Mouse (Mus musculus): Measurements from ENCODE around the gene Kansl1. TPM values are rescaled to one million over a fixed set of nuclear protein-coding genes. Genes with fewer than 3 reads are reported as not detected.
A peak's percentile ranks its signal among the peaks of the same experiment; 100 is the strongest.

The Kansl1 gene
- polyA plus RNA-seq, 1 experiment from 2014 or later, result 28.2 TPM

GRCm38 (mm10) chr11:104442333-104443136, 26.1 kb downstream of the Kansl1 start:
- under 1% methylated on average over 67 of the region's 82 CpGs for WGBS
- Histone ChIP-seq H3K36me3 (ENCODE audit: control insufficient read depth, insufficient read depth, low read length) (no peaks in the 10 kb centered on the region), H3K9me3 (replicated peaks; ENCODE audit: control insufficient read depth, low read length, poor library complexity, severe bottlenecking) (no peaks in the 10 kb centered on the region), H3K4me1 (ENCODE audit: control insufficient read depth, insufficient read depth, low read length) (peaks cover 22% of the 10 kb centered on the region), H3K4me3 (ENCODE audit: low read depth, low read length) (peak overlapping the region; percentile 84), H3K27me3 (ENCODE audit: control insufficient read depth, insufficient read depth, low read depth, low read length) (no peaks in the 10 kb centered on the region), H3K27ac (ENCODE audit: low read length) (peak overlapping the region; percentile 100), H3K4me2 (ENCODE audit: low read length) (peak overlapping the region; percentile 58), H3K9ac (ENCODE audit: low read depth, low read length) (peak overlapping the region; percentile 96)
- peak; percentile 95 for ATAC-seq

- Histone ChIP-seq H3K9me3 (replicated peaks; ENCODE audit: control insufficient read depth, low read length, poor library complexity, severe bottlenecking) (no peaks in the 10 kb centered on the region), H3K4me2 (ENCODE audit: low read length) (peak overlapping the region; percentile 67), H3K4me1 (ENCODE audit: control insufficient read depth, insufficient read depth, low read length) (peaks cover 22% of the 10 kb centered on the region), H3K9ac (ENCODE audit: low read depth, low read length) (peak overlapping the region; percentile 96), H3K4me3 (ENCODE audit: low read depth, low read length) (peak overlapping the region; percentile 84), H3K36me3 (ENCODE audit: control insufficient read depth, insufficient read depth, low read length) (no peaks in the 10 kb centered on the region), H3K27ac (ENCODE audit: low read length) (peak overlapping the region; percentile 100), H3K27me3 (ENCODE audit: control insufficient read depth, insufficient read depth, low read depth, low read length) (no peaks in the 10 kb centered on the region)
- WGBS, result under 1% methylated on average over 53 of the region's 92 CpGs
- peak; percentile 44 for ATAC-seq
Measured at GRCm38 (mm10) chr11:104441475-104442332, 27.0 kb downstream of the Kansl1 start.

GRCm38 (mm10) chr11:104440521-104441474, 27.9 kb downstream of the Kansl1 start:
- WGBS, result under 1% methylated on average over 20 of the region's 20 CpGs
- H3K9me3 ChIP-seq (replicated peaks; ENCODE audit: control insufficient read depth, low read length, poor library complexity, severe bottlenecking), result no peaks in the 10 kb centered on the region

GRCm38 (mm10) chr11:104439703-104440102, 29.0 kb downstream of the Kansl1 start:
- 47% methylated on average over 2 of the region's 2 CpGs for WGBS
- Histone ChIP-seq H3K9ac (ENCODE audit: low read depth, low read length) (no peak overlapping the region), H3K27me3 (ENCODE audit: control insufficient read depth, insufficient read depth, low read depth, low read length) (no peaks in the 10 kb centered on the region), H3K27ac (ENCODE audit: low read length) (no peak overlapping the region), H3K4me3 (ENCODE audit: low read depth, low read length) (no peak overlapping the region), H3K36me3 (ENCODE audit: control insufficient read depth, insufficient read depth, low read length) (no peaks in the 10 kb centered on the region), H3K4me1 (ENCODE audit: control insufficient read depth, insufficient read depth, low read length) (peaks cover 24% of the 10 kb centered on the region), H3K4me2 (ENCODE audit: low read length) (peak overlapping the region; percentile 51), H3K9me3 (replicated peaks; ENCODE audit: control insufficient read depth, low read length, poor library complexity, severe bottlenecking) (no peaks in the 10 kb centered on the region)
- no peak for ATAC-seq

More at GRCm38 (mm10) chr11:104440521-104441474, 27.9 kb downstream of the Kansl1 start:
- Histone ChIP-seq H3K4me1 (ENCODE audit: control insufficient read depth, insufficient read depth, low read length) (peaks cover 24% of the 10 kb centered on the region), H3K27me3 (ENCODE audit: control insufficient read depth, insufficient read depth, low read depth, low read length) (no peaks in the 10 kb centered on the region), H3K9ac (ENCODE audit: low read depth, low read length) (peak overlapping the region; percentile 96), H3K27ac (ENCODE audit: low read length) (peak overlapping the region; percentile 100), H3K4me3 (ENCODE audit: low read depth, low read length) (peak overlapping the region; percentile 84), H3K36me3 (ENCODE audit: control insufficient read depth, insufficient read depth, low read length) (no peaks in the 10 kb centered on the region), H3K4me2 (ENCODE audit: low read length) (peak overlapping the region; percentile 67)
- no peak for ATAC-seq

GRCm38 (mm10) chr11:104438450-104438849, 30.2 kb downstream of the Kansl1 start:
- Histone ChIP-seq H3K36me3 (ENCODE audit: control insufficient read depth, insufficient read depth, low read length) (no peaks in the 10 kb centered on the region), H3K27ac (ENCODE audit: low read length) (no peak overlapping the region), H3K4me1 (ENCODE audit: control insufficient read depth, insufficient read depth, low read length) (peaks cover 21% of the 10 kb centered on the region), H3K4me2 (ENCODE audit: low read length) (peak overlapping the region; percentile 28; the same call in 1 of the 2 replicates), H3K4me3 (ENCODE audit: low read depth, low read length) (no peak overlapping the region), H3K9me3 (replicated peaks; ENCODE audit: control insufficient read depth, low read length, poor library complexity, severe bottlenecking) (no peaks in the 10 kb centered on the region), H3K9ac (ENCODE audit: low read depth, low read length) (no peak overlapping the region), H3K27me3 (ENCODE audit: control insufficient read depth, insufficient read depth, low read depth, low read length) (no peaks in the 10 kb centered on the region)
- ATAC-seq, result no peak

GRCm38 (mm10) chr11:104436394-104436954, 32.2 kb downstream of the Kansl1 start:
- peaks cover 16% of the 10 kb centered on the region for H3K4me1 ChIP-seq (ENCODE audit: control insufficient read depth, insufficient read depth, low read length)
- no peak overlapping the region for H3K27ac ChIP-seq (ENCODE audit: low read length)
- H3K9ac ChIP-seq (ENCODE audit: low read depth, low read length), result no peak overlapping the region
- no peaks in the 10 kb centered on the region for H3K36me3 ChIP-seq (ENCODE audit: control insufficient read depth, insufficient read depth, low read length)
- no peak overlapping the region for H3K4me3 ChIP-seq (ENCODE audit: low read depth, low read length)
- no peak overlapping the region for H3K4me2 ChIP-seq (ENCODE audit: low read length)
- ATAC-seq, result no peak
- no peaks in the 10 kb centered on the region for H3K27me3 ChIP-seq (ENCODE audit: control insufficient read depth, insufficient read depth, low read depth, low read length)
- no peaks in the 10 kb centered on the region for H3K9me3 ChIP-seq (replicated peaks; ENCODE audit: control insufficient read depth, low read length, poor library complexity, severe bottlenecking)
- 83% methylated on average over 2 of the region's 2 CpGs for WGBS

- H3K9ac ChIP-seq (ENCODE audit: low read depth, low read length), result no peak overlapping the region
- no peaks in the 10 kb centered on the region for H3K9me3 ChIP-seq (replicated peaks; ENCODE audit: control insufficient read depth, low read length, poor library complexity, severe bottlenecking)
- no peak overlapping the region for H3K4me2 ChIP-seq (ENCODE audit: low read length)
- no peaks in the 10 kb centered on the region for H3K27me3 ChIP-seq (ENCODE audit: control insufficient read depth, insufficient read depth, low read depth, low read length)
- no peak overlapping the region for H3K27ac ChIP-seq (ENCODE audit: low read length)
- no peak overlapping the region for H3K4me3 ChIP-seq (ENCODE audit: low read depth, low read length)
- peaks cover 16% of the 10 kb centered on the region for H3K4me1 ChIP-seq (ENCODE audit: control insufficient read depth, insufficient read depth, low read length)
- no peak for ATAC-seq
- no peaks in the 10 kb centered on the region for H3K36me3 ChIP-seq (ENCODE audit: control insufficient read depth, insufficient read depth, low read length)
Measured at GRCm38 (mm10) chr11:104435753-104436152, 32.9 kb downstream of the Kansl1 start.

GRCm38 (mm10) chr11:104435141-104435540, 33.5 kb downstream of the Kansl1 start:
- ATAC-seq, result no peak
- no peak overlapping the region for H3K9ac ChIP-seq (ENCODE audit: low read depth, low read length)
- no peaks in the 10 kb centered on the region for H3K36me3 ChIP-seq (ENCODE audit: control insufficient read depth, insufficient read depth, low read length)
- H3K9me3 ChIP-seq (replicated peaks; ENCODE audit: control insufficient read depth, low read length, poor library complexity, severe bottlenecking), result no peaks in the 10 kb centered on the region
- H3K27me3 ChIP-seq (ENCODE audit: control insufficient read depth, insufficient read depth, low read depth, low read length), result no peaks in the 10 kb centered on the region
- peaks cover 16% of the 10 kb centered on the region for H3K4me1 ChIP-seq (ENCODE audit: control insufficient read depth, insufficient read depth, low read length)
- 70% methylated on average over 1 of the region's 1 CpGs for WGBS
- H3K27ac ChIP-seq (ENCODE audit: low read length), result no peak overlapping the region
- H3K4me2 ChIP-seq (ENCODE audit: low read length), result no peak overlapping the region
- H3K4me3 ChIP-seq (ENCODE audit: low read depth, low read length), result no peak overlapping the region

Data from midbrain, embryonic 16.5 days (tissue).